Mouse (Mus musculus) megakaryocyte-erythroid progenitor cell, adult 5-6 weeks (primary cell): ENCODE measurements around the gene Ugt1a6a. TPM values are rescaled to one million over a fixed set of nuclear protein-coding genes. Genes with fewer than 3 reads are reported as not detected.
A peak's percentile ranks its signal among the peaks of the same experiment; 100 is the strongest.
"Not testable (repeated sequence)": the region's sequence is repeated elsewhere in the genome, so short reads cannot be mapped to it uniquely, and the experiment has no call there.

Source experiments
- ATAC-seq: replicated peaks from 2 replicates; pipeline ENCODE4 v1.8.0; 2016; ENCODE audit warnings: mild to moderate bottlenecking, inconsistent platforms; ENCODE audit not compliant: severe bottlenecking, poor library complexity, low FRiP score, low TSS enrichment
- total RNA-seq, 2 experiments: library from RNA; stranded (forward) in 1 of 2; stranded (reverse) in 1 of 2; fragments of 200-1000, 215-1000 nt in 1 of 2; fragments of >200 nt in 1 of 2; fragmentation: Nextera tagmentation in 1 of 2; gene quantifications; 2 replicates each; pipeline ENCODE4 v1.2.3; 2014 to 2017

The Ugt1a6a gene
- total RNA-seq, 2 experiments from 2014 or later = not detected

DNA sequence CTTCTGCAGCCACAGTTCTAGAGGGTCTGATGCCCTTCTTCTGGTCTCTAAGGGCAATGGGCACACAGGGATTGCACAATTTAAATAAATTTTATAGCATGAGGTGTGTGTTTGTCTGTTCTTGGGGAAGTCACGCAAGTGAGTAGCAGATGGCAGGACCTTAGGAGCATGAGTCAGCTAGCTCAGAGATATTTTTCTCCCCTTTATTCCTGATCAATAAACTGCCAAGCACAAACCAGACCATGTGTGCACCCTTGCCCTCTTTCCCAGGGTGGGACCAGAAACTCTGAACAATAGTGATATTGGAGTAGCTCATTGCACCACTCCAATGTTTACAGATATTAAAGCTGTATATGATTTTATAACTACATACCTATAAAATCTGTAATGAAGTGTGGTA, 4.4 kb upstream of the Ugt1a6a start:
- not testable (repeated sequence) for ATAC-seq

DNA sequence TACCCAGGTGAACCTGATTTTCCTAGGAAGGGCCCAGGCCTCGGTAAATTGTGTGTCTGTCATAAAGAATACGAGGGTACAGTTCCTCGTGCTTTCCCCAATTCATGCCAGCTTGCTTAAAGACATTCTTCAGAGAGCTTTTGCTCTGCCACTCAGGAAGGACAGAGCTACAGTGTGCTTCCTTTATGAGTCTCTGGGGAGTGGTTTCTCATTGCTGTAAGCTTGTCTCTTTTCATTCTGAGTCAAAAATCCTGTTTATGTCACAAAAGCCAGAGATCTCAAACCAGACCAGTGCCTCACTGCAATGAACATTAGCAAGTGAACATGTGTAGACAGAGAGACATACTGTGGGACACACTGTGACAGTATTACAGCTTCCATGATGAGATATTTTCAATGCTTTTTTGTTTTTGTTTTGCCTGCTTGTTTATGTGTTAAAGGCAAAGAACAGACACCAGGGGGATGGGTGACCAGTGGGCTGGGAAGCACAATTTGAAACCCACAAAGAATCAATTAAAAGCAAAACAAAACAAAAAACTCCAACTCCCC, 627 bp upstream of the Ugt1a6a start:
- ATAC-seq = no peak

- peak; percentile 50 for ATAC-seq
Measured at GRCm38 (mm10) chr1:88135229-88135904, 758 bp downstream of the Ugt1a6a start.

GRCm38 (mm10) chr1:88136646-88137045, 2.0 kb downstream of the Ugt1a6a start:
- ATAC-seq = no peak

- ATAC-seq = no peak
Measured at GRCm38 (mm10) chr1:88137264-88137663, 2.7 kb downstream of the Ugt1a6a start.

- no peak for ATAC-seq
Measured at GRCm38 (mm10) chr1:88138145-88138544, 3.5 kb downstream of the Ugt1a6a start.

- peak; percentile 67; the same call in 1 of the 2 replicates for ATAC-seq
Measured at GRCm38 (mm10) chr1:88140492-88140891, 5.9 kb downstream of the Ugt1a6a start.

DNA sequence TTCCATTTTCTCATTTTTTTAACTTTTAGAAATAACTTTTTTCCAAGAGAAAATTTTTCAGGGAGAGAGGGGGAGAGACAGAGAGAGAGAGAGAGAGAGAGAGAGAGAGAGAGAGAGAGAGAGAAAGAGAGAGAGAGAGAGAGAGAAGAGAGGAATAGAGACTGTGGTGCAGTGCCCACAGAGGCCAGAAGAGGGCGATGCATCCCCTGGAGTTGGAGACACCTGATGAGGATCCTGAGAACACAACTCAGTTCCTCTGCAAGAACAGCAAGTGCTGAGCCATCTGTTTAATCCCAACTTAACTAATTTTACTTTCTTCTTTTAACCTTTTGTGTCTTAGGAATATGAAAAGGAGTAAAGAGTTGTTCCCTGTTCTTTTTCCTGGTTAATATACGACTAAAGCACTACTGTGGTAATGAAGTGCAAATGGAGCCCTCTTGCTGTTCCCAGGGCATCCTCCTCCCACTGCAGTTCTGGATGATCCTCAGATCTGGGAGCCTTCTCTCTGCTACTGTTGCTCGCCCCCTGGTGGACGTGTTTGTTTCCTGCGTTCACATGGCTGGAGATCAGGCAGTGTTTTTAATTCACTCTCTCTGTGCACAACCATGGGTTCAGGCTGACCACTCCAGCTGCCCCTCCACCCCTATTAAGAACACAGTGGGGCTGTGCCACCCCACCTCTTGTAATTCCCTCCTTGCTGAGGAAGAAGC, 9.5 kb downstream of the Ugt1a6a start:
- peak; percentile 77 for ATAC-seq

- ATAC-seq = peak; percentile 48; the same call in 1 of the 2 replicates
Measured at GRCm38 (mm10) chr1:88145278-88145677, 10.7 kb downstream of the Ugt1a6a start.

DNA sequence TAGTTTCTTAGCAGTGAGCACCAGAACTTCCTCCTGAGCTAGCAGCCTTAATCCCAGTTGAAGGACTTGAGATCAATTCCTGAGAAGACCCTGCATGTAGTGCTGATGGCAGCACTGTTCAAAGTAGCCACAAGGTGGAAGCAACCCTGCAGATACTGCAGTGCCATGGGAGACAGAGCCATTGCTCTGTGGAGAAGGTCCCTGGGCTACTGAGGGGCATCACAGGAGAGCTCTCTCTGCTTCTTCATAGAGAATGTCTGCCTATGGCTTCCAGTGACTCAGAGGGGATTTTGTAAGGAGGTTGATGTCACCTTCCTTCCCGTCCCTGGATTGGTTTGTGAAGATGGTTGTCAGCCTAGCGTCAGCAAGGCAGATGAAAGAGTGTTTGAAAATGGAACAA, 15.5 kb downstream of the Ugt1a6a start:
- peak; percentile 79 for ATAC-seq

GRCm38 (mm10) chr1:88158430-88158829, 23.8 kb downstream of the Ugt1a6a start:
- no peak for ATAC-seq

DNA sequence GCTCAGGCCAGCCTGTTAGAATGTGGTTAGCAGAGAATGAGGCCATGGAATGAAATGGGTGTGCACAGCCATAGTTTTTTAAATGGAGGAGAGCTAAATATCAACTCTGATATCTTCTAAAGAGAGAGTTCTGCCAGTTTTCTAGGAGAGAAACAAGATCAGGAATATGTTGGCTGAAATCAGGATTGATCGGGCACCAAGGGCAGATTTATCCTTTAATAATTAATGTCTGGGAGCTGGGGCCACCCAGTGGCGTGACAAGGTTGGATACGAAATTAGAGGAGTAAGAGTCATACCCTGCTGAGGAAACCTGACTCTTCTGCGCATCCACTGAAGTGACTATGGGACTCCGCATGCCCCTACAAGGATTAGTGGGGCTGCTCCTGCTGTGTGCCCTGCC, 31.1 kb downstream of the Ugt1a6a start, which contains the start of gene Ugt1a5:
TSS of gene Ugt1a5 (plus strand) at position 302 of the 400 bp plus-strand sequence.
- no peak for ATAC-seq

- not testable (repeated sequence) for ATAC-seq
Measured at GRCm38 (mm10) chr1:88172190-88172589, 37.6 kb downstream of the Ugt1a6a start.

DNA sequence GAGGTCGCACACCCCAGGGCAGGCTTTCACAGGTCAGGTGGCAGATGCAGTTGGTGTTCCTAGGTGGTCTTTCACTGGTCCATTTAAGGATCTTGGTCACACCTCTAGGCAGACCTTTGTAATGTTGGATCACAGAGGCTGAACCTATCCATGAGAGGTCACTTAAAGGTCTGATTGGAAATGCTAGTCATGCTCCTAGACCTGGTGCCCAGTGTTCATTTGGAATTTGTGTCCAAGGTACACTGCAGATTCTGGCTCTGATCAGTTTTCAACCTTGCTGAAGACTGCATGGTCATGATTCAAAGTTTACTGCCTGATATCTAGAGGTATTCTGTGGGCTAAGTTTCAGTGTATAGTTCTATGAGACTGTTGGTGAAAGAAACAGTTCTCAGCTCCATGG, 45.0 kb downstream of the Ugt1a6a start:
- no peak for ATAC-seq

GRCm38 (mm10) chr1:88186325-88186935, 51.8 kb downstream of the Ugt1a6a start:
- ATAC-seq = no peak

GRCm38 (mm10) chr1:88192136-88192535, 57.5 kb downstream of the Ugt1a6a start:
- no peak for ATAC-seq

DNA sequence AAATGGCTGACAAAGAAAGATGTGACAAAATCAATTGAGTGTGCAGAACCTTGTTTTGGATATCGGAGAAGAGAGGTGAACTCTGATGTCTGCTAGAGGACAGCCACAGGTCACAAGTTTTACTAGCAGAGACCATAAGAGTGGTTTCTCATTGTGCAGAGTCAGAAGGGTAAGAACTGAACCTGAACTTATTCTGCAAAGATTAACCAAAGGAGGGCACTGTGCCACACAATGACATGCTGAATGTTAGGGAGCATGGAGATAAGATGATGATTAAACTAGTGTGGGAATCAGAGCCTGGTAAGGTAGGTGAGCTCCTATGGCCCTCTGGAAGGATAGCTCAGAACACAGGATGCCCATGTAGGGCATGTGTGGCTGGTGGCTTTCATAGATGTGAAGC, 61.1 kb downstream of the Ugt1a6a start:
- ATAC-seq = no peak

GRCm38 (mm10) chr1:88197443-88197842, 62.8 kb downstream of the Ugt1a6a start:
- no peak for ATAC-seq

GRCm38 (mm10) chr1:88199996-88200395, 65.4 kb downstream of the Ugt1a6a start:
- ATAC-seq = 0 out of 2 replicates have a peak, but pooled peaks have one; percentile 44

GRCm38 (mm10) chr1:88200456-88200855, 65.8 kb downstream of the Ugt1a6a start, which contains the start of gene Ugt1a2:
TSS of gene Ugt1a2 (plus strand) at chr1:88200601.
- ATAC-seq = no peak
